Mouse (Mus musculus) limb, embryonic 14.5 days (tissue): ENCODE results near the gene Rab4b. TPM values are rescaled to one million over a fixed set of nuclear protein-coding genes. Genes with fewer than 3 reads are reported as not detected.
A peak's percentile ranks its signal among the peaks of the same experiment; 100 is the strongest.

Source experiments
- ATAC-seq: fragments of 200-750 bp; cut with Nextera tagmentation; 2 replicates; pipeline ENCODE4 v1.8.0; 2017; ENCODE audit warnings: low read depth, moderate number of reproducible peaks, moderate TSS enrichment; ENCODE audit not compliant: low FRiP score
- DNase-seq: peaks from one replicate; pipeline ENCODE4 v3.0.0-alpha.2; 2015; ENCODE audit warnings: low spot score
- H3K27ac ChIP-seq: fragments of 300-500 bp; sonication (generic); replicated peaks from 2 replicates; pipeline ENCODE4 v1.5.1; 2014; ENCODE audit warnings: low read depth, mild to moderate bottlenecking, low read length, moderate library complexity, mixed read lengths
- H3K27me3 ChIP-seq: fragments of 300-500 bp; sonication (generic); 2 replicates; pipeline ENCODE4 v1.6.1; 2014; ENCODE audit warnings: low read length, mixed read lengths; ENCODE audit not compliant: control insufficient read depth, insufficient read depth
- H3K36me3 ChIP-seq: fragments of 300-500 bp; sonication (generic); 2 replicates; pipeline ENCODE4 v1.6.1; 2014; ENCODE audit warnings: mild to moderate bottlenecking, low read length, moderate library complexity, mixed read lengths; ENCODE audit not compliant: control insufficient read depth, insufficient read depth
- H3K4me1 ChIP-seq: fragments of 300-500 bp; sonication (generic); 2 replicates; pipeline ENCODE4 v1.6.1; 2014; ENCODE audit warnings: antibody characterized with exemption, low read length, mixed read lengths; ENCODE audit not compliant: control insufficient read depth, insufficient read depth
- H3K4me2 ChIP-seq: fragments of 300-500 bp; sonication (generic); replicated peaks from 2 replicates; pipeline ENCODE4 v1.6.1; 2014; ENCODE audit warnings: low read depth, mild to moderate bottlenecking, low read length, moderate library complexity; ENCODE audit not compliant: severe bottlenecking
- H3K4me3 ChIP-seq: fragments of 300-500 bp; sonication (generic); replicated peaks from 2 replicates; pipeline ENCODE4 v1.5.1; 2014; ENCODE audit warnings: low read length
- H3K9ac ChIP-seq: fragments of 300-500 bp; sonication (generic); 2 replicates; pipeline ENCODE4 v1.6.1; 2014; ENCODE audit warnings: mild to moderate bottlenecking, low read depth, low read length, moderate library complexity; ENCODE audit not compliant: severe bottlenecking
- H3K9me3 ChIP-seq: fragments of 300-500 bp; sonication (generic); 2 replicates; pipeline ENCODE4 v1.6.1; 2016; ENCODE audit warnings: low read length; ENCODE audit not compliant: control insufficient read depth
- POLR2A ChIP-seq: fragments of 200-500 bp; IDR thresholded peaks from 2 replicates; pipeline ENCODE4 v1.8.0; 2012; ENCODE audit warnings: inconsistent platforms, mild to moderate bottlenecking, moderate library complexity, borderline replicate concordance; ENCODE audit not compliant: insufficient read depth, insufficient read length; ENCODE audit errors: extremely low read depth
- WGBS: fragments of 180-500 bp; shearing (Covaris S2); extraction: QIAGEN DNeasy Blood & Tissue Kit; methylation state at CpG from one replicate; pipeline ENCODE4 v1.1.7; 2014; 5-methylcytosine and 5-hydroxymethylcytosine counted together
- polyA plus RNA-seq, 2 experiments: library from polyadenylated mRNA; depleted of rRNA in 1 of 2; stranded (reverse) in 1 of 2; unstranded in 1 of 2; fragments of >200 nt; fragmentation: Nextera tagmentation in 1 of 2; extraction: Ambion mirVana in 1 of 2; gene quantifications; 2 replicates each; pipeline versions ENCODE4 v1.2.1 to v1.2.3; 2012 to 2014

The Rab4b gene
- polyA plus RNA-seq, 2 experiments = 61.5 to 78.3 TPM

DNA sequence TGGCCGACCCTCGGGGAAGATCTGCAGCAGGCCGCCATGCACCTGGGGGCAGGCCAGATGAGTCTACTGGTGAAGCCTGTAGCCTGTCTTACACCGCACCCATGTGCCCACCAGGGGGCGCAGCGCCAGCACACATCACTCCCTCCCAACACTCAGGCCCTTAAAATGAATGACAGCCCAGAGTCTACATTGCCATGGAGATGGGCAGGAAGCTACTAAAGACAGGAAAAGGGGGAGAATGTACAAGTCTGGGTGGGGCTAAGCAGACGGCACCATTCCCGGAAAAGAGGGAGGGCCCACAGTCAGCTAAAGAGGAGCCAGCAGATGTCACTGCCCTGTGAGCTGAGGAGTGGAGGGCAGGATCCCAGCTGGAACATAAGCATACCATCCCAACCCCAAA lies 18.8 kb downstream of the Rab4b start:
- no peaks in the 10 kb centered on the region for H3K9me3 ChIP-seq
- no peak overlapping the region for H3K4me2 ChIP-seq
- peaks cover 70% of the 10 kb centered on the region for H3K36me3 ChIP-seq
- H3K27ac ChIP-seq = no peak overlapping the region
- no peaks in the 10 kb centered on the region for H3K27me3 ChIP-seq
- H3K4me1 ChIP-seq = peaks cover 21% of the 10 kb centered on the region
- no peak overlapping the region for H3K4me3 ChIP-seq
- TF ChIP-seq POLR2A = no peak
- WGBS = 12% methylated on average over 8 of the region's 8 CpGs
- H3K9ac ChIP-seq = no peak overlapping the region
- ATAC-seq (peak; percentile 87), DNase-seq (peak; percentile 77)

DNA sequence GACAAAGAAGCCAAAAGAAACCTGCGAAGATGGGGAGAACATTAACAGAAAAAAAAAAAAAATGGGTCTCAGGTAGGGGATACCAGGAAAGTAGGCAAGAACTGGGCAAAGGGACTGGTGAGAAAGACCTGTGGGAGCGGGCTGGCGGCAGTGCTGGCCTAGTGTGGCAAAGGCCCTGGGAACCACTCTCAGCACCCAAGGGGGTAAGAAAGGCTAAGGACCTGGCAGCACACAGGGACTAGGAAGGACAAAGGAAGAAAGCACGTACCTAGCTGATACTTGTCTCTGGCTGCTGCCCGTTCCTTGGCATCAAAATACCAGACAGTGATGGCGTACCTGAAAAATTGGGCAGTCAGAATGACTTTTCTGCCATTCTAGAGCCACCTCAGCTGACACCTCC lies 19.4 kb downstream of the Rab4b start:
- DNase-seq = no peak
- Histone ChIP-seq H3K36me3 (peaks cover 64% of the 10 kb centered on the region), H3K27ac (no peak overlapping the region), H3K4me2 (no peak overlapping the region), H3K4me3 (no peak overlapping the region), H3K9ac (no peak overlapping the region), H3K9me3 (no peaks in the 10 kb centered on the region), H3K4me1 (peaks cover 15% of the 10 kb centered on the region), H3K27me3 (no peaks in the 10 kb centered on the region)
- ATAC-seq = no peak
- no peak for TF ChIP-seq POLR2A
- 96% methylated on average over 6 of the region's 6 CpGs for WGBS

DNA sequence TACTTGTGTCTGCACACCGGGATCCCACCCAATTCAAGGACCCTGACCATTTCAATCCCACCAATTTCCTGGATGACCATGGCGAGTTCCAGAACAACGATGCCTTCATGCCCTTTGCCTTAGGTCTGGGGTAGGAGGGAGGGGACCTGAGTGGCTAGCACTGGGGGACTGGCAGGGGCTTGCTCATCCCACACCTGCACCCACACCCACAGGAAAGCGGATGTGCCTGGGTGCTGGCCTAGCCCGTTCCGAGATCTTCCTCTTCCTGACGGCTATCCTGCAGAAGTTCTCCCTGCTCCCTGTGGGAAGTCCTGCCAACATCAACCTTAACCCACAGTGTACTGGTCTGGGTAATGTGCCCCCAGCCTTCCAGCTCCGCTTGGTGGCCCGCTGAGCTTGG lies 20.5 kb downstream of the Rab4b start:
- H3K4me1 ChIP-seq = peaks cover 10% of the 10 kb centered on the region
- ATAC-seq (no peak), DNase-seq (no peak)
- H3K36me3 ChIP-seq = peaks cover 55% of the 10 kb centered on the region
- H3K27me3 ChIP-seq = no peaks in the 10 kb centered on the region
- no peak overlapping the region for H3K4me3 ChIP-seq
- H3K9ac ChIP-seq = no peak overlapping the region
- 96% methylated on average over 9 of the region's 9 CpGs for WGBS
- no peaks in the 10 kb centered on the region for H3K9me3 ChIP-seq
- H3K27ac ChIP-seq = no peak overlapping the region
- H3K4me2 ChIP-seq = no peak overlapping the region
- no peak for TF ChIP-seq POLR2A

DNA sequence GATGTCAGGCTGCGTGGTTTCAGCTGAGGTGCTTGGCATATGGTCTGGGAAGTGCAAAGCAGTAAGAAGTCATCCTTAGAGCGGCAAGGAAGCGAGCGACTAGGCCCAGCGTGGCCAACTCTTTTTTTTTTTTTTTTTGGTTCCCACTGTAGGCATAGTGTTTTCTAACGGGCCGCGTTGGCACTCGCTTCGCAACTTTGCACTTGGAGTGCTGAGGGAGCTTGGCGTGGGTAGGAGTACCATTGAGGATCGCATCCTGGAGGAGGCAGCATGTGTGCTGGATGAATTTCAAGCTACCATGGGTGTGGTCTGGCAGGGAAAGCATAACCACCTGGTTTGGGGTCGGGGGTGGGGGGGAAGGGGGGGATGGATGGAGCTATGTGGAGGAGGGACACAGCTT lies 22.7 kb downstream of the Rab4b start:
- H3K27ac ChIP-seq = no peak overlapping the region
- H3K36me3 ChIP-seq = peaks cover 38% of the 10 kb centered on the region
- H3K27me3 ChIP-seq = no peaks in the 10 kb centered on the region
- H3K9ac ChIP-seq = no peak overlapping the region
- 78% methylated on average over 13 of the region's 13 CpGs for WGBS
- no peak overlapping the region for H3K4me2 ChIP-seq
- no peaks in the 10 kb centered on the region for H3K9me3 ChIP-seq
- peaks cover 5% of the 10 kb centered on the region; the same call in 1 of the 2 replicates for H3K4me1 ChIP-seq
- no peak overlapping the region for H3K4me3 ChIP-seq
- DNase-seq (no peak), ATAC-seq (no peak)
- TF ChIP-seq POLR2A = no peak

DNA sequence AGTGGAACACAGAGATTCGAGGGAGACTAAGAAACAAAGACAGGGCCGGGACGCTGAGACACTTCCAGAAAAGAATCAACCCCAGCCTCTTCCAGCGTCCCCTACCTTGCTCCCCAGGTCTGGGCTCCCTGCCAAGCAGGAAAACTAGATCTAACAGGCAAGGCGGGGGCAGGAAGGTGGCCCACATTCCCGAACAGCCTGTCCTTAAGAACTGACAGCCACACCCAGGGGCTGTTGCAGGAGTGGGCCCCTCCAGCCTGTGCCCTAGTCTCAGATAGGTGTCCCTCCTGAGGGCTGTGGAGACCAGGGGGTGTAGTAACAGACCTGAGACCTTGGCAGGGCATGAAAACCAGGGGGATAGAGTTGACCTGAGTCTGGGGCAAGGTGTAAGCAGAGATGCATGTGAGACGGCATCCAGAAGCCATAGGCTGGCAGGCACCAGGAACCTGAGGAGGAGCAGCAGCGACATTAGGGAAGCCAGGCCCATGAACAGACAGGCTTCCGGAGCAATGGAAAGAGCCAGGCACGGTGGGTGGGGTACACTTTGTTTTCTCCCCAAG lies 25.4 kb downstream of the Rab4b start, which contains the start of gene Cyp2t4:
Gene Cyp2t4 (plus strand): TSS at position 510 of the 560 bp plus-strand sequence.
- Histone ChIP-seq H3K9ac (0 out of 2 replicates have a peak within 1 kb of the TSS, but pooled peaks have one; percentile 34), H3K27ac (no peak within 1 kb of the TSS; the same call in 1 of the 2 replicates), H3K27me3 (no peaks in the 10 kb centered on the region), H3K9me3 (no peaks in the 10 kb centered on the region), H3K4me2 (no peak within 1 kb of the TSS), H3K4me1 (peaks cover 5% of the 10 kb centered on the region; the same call in 1 of the 2 replicates), H3K36me3 (peaks cover 16% of the 10 kb centered on the region), H3K4me3 (no peak within 1 kb of the TSS)
- DNase-seq = peak; percentile 33
- no peak for TF ChIP-seq POLR2A
- WGBS = 46% methylated on average over 10 of the region's 10 CpGs
- ATAC-seq = no peak
